Mouse (Mus musculus): ENCODE results near the gene Dnttip2.

- TF ChIP-seq CTCF (IDR thresholded peaks at IDR 0.05; ENCODE audit: low read depth, low read length) (no peak), POLR2A (IDR thresholded peaks at IDR 0.05; ENCODE audit: borderline replicate concordance, low read depth, low read length) (no peak)
Observed at GRCm38 (mm10) chr3:122324528-122324927, 50.3 kb downstream of the Dnttip2 start.
